Mouse (Mus musculus) hindbrain, postnatal 0 days (tissue): ENCODE measurements around the gene Zfp14. TPM values are rescaled to one million over a fixed set of nuclear protein-coding genes. Genes with fewer than 3 reads are reported as not detected.

Source experiments
- ATAC-seq: fragments of 200-750 bp; cut with Nextera tagmentation; 2 replicates; pipeline ENCODE4 v1.8.0; 2017; ENCODE audit warnings: mild to moderate bottlenecking, moderate TSS enrichment, moderate library complexity
- DNase-seq: peaks from one replicate; pipeline ENCODE4 v3.0.0-alpha.2; 2015; ENCODE audit warnings: low spot score
- H3K27ac ChIP-seq: fragments of 300-500 bp; sonication (generic); 2 replicates; pipeline ENCODE4 v1.5.1; 2014; ENCODE audit warnings: mild to moderate bottlenecking
- H3K27me3 ChIP-seq: fragments of 300-500 bp; sonication (generic); 2 replicates; pipeline ENCODE4 v1.6.1; 2014; ENCODE audit warnings: low read length, mixed read lengths; ENCODE audit not compliant: insufficient read depth
- H3K36me3 ChIP-seq: fragments of 300-500 bp; sonication (generic); 2 replicates; pipeline ENCODE4 v1.6.1; 2014; ENCODE audit warnings: low read length, mixed read lengths; ENCODE audit not compliant: insufficient read depth
- H3K4me1 ChIP-seq: fragments of 300-500 bp; sonication (generic); 2 replicates; pipeline ENCODE4 v1.6.1; 2014; ENCODE audit warnings: antibody characterized with exemption, low read length, mixed read lengths; ENCODE audit not compliant: insufficient read depth
- H3K4me2 ChIP-seq: fragments of 300-500 bp; sonication (generic); 2 replicates; pipeline ENCODE4 v1.6.1; 2014; ENCODE audit warnings: low read depth, mild to moderate bottlenecking, low read length, moderate library complexity, mixed read lengths
- H3K4me3 ChIP-seq: fragments of 300-500 bp; sonication (generic); 2 replicates; pipeline ENCODE4 v1.5.1; 2014; ENCODE audit warnings: low read length
- H3K9ac ChIP-seq: fragments of 300-500 bp; sonication (generic); replicated peaks from 2 replicates; pipeline ENCODE4 v1.6.1; 2014; ENCODE audit warnings: mild to moderate bottlenecking, low read length, moderate library complexity, mixed read lengths
- H3K9me3 ChIP-seq: fragments of 300-500 bp; sonication (generic); 2 replicates; pipeline ENCODE4 v1.6.1; 2016; ENCODE audit warnings: low read length, mixed read lengths
- CTCF ChIP-seq: IDR thresholded peaks from 2 replicates; pipeline ENCODE4 v1.5.1; 2016; ENCODE audit warnings: antibody characterized with exemption, control low read depth, low read depth
- WGBS: fragments of 180-500 bp; shearing (Covaris S2); extraction: QIAGEN DNeasy Blood & Tissue Kit; methylation state at CpG from one replicate; pipeline ENCODE4 v1.1.7; 2014; 5-methylcytosine and 5-hydroxymethylcytosine counted together
- microRNA-seq, 2 experiments: library from miRNA; unstranded; fragments of <30 nt; microRNA quantifications; one replicate each; pipeline ENCODE4; 2016
- polyA plus RNA-seq: library from polyadenylated mRNA; unstranded; fragments of >200 nt; fragmentation: Nextera tagmentation; extraction: Ambion mirVana; gene quantifications from 2 replicates; pipeline ENCODE4 v1.2.1, GENCODE M21; 2015
- total RNA-seq: library from RNA; depleted of rRNA; stranded (reverse); fragments of >200 nt; gene quantifications from 2 replicates; pipeline ENCODE4 v1.2.3, GENCODE M21; 2014; rRNA removed

Gene Zfp14
- total and polyA plus RNA-seq, 2 experiments from 2014 or later, result 5.9 to 8.4 TPM

GRCm38 (mm10) chr7:30000601-30001000, 50.6 kb downstream of the Zfp14 start:
- Histone ChIP-seq H3K36me3 (peaks cover 18% of the 10 kb centered on the region), H3K4me2 (no peak overlapping the region), H3K4me3 (no peak overlapping the region), H3K9ac (no peak overlapping the region), H3K9me3 (no peaks in the 10 kb centered on the region), H3K4me1 (no peaks in the 10 kb centered on the region), H3K27me3 (no peaks in the 10 kb centered on the region), H3K27ac (no peak overlapping the region)
- TF ChIP-seq CTCF, result no peak
- WGBS, result 87% methylated on average over 5 of the region's 5 CpGs
- DNase-seq (no peak), ATAC-seq (no peak)

- no peak for ATAC-seq
- Histone ChIP-seq H3K9ac (no peak overlapping the region), H3K4me1 (no peaks in the 10 kb centered on the region), H3K36me3 (peaks cover 22% of the 10 kb centered on the region), H3K9me3 (no peaks in the 10 kb centered on the region), H3K4me2 (no peak overlapping the region), H3K4me3 (no peak overlapping the region), H3K27me3 (no peaks in the 10 kb centered on the region), H3K27ac (no peak overlapping the region)
- no peak for DNase-seq
- 95% methylated on average over 8 of the region's 8 CpGs for WGBS
- no peak for TF ChIP-seq CTCF
These were observed 56.0 kb downstream of the Zfp14 start for GRCm38 (mm10) chr7:29995134-29995533.

- WGBS, result 89% methylated on average over 9 of the region's 9 CpGs
- no peak overlapping the region for H3K4me3 ChIP-seq
- ATAC-seq (no peak), DNase-seq (no peak)
- H3K9me3 ChIP-seq, result no peaks in the 10 kb centered on the region
- peaks cover 20% of the 10 kb centered on the region for H3K36me3 ChIP-seq
- H3K27me3 ChIP-seq, result no peaks in the 10 kb centered on the region
- no peak overlapping the region for H3K4me2 ChIP-seq
- H3K27ac ChIP-seq, result no peak overlapping the region
- no peak overlapping the region for H3K9ac ChIP-seq
- no peak for TF ChIP-seq CTCF
- no peaks in the 10 kb centered on the region for H3K4me1 ChIP-seq
These were observed 57.8 kb downstream of the Zfp14 start for GRCm38 (mm10) chr7:29993340-29993739.

- TF ChIP-seq CTCF, result no peak
- H3K9me3 ChIP-seq, result no peaks in the 10 kb centered on the region
- DNase-seq, result no peak
- no peak for ATAC-seq
- no peaks in the 10 kb centered on the region for H3K27me3 ChIP-seq
- 96% methylated on average over 8 of the region's 8 CpGs for WGBS
- no peaks in the 10 kb centered on the region for H3K4me1 ChIP-seq
- H3K36me3 ChIP-seq, result peaks cover 14% of the 10 kb centered on the region; the same call in 1 of the 2 replicates
- H3K27ac ChIP-seq, result no peak overlapping the region
- no peak overlapping the region for H3K9ac ChIP-seq
- H3K4me2 ChIP-seq, result no peak overlapping the region
- H3K4me3 ChIP-seq, result no peak overlapping the region
These were observed 58.5 kb downstream of the Zfp14 start for GRCm38 (mm10) chr7:29992698-29993097.

DNA sequence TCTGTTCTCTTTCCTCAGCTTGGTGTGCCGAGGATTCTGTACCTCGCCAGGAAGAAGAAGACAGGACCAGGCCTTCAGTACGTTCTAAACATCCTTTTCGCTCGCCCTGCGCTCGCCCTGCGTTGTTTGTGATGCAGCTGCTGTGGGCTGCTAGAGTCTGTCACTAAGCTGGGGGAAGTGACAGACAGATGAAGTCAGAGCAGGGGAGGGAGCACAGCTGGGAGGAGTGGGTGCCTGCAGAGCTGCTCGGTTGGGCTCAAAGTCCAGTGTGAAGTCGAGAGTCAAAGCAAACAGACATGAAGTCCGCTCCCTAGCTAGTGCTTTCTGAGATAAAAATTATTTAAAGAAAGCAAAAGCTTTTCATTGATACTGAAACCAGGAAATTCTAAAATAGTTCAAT, 62.1 kb downstream of the Zfp14 start:
- no peak for TF ChIP-seq CTCF
- no peak for ATAC-seq
- no peak for DNase-seq
- Histone ChIP-seq H3K4me2 (no peak overlapping the region), H3K27me3 (no peaks in the 10 kb centered on the region), H3K4me1 (no peaks in the 10 kb centered on the region), H3K9ac (no peak overlapping the region), H3K27ac (no peak overlapping the region), H3K36me3 (peaks cover 21% of the 10 kb centered on the region; the same call in 1 of the 2 replicates), H3K4me3 (no peak overlapping the region), H3K9me3 (no peaks in the 10 kb centered on the region)
- WGBS, result 92% methylated on average over 11 of the region's 11 CpGs

GRCm38 (mm10) chr7:29987551-29987950, 63.6 kb downstream of the Zfp14 start:
- Histone ChIP-seq H3K4me3 (no peak overlapping the region), H3K9ac (no peak overlapping the region), H3K4me1 (peaks cover 5% of the 10 kb centered on the region; the same call in 1 of the 2 replicates), H3K27me3 (no peaks in the 10 kb centered on the region), H3K4me2 (no peak overlapping the region), H3K36me3 (peaks cover 21% of the 10 kb centered on the region; the same call in 1 of the 2 replicates), H3K9me3 (no peaks in the 10 kb centered on the region), H3K27ac (no peak overlapping the region)
- ATAC-seq (no peak), DNase-seq (no peak)
- WGBS, result 92% methylated on average over 5 of the region's 5 CpGs
- no peak for TF ChIP-seq CTCF

Small RNA genes lying within 50 kb of the gene (microRNA-seq; reads per million reads assigned to microRNA genes)
- gene Gm23368, result 0 reads per million in 2 experiments

Other genes starting within 250 kb of the Zfp14 start
- 6.2 and 6.4 TPM in 2 replicates for gene Zfp790, start 235.3 kb downstream of the Zfp14 start, total RNA-seq
- gene Zfp790, start 235.3 kb downstream of the Zfp14 start, polyA plus RNA-seq, result 8.8 and 10.2 TPM in 2 replicates
- 5.3 and 7.4 TPM in 2 replicates for gene Zfp940, start 197.7 kb downstream of the Zfp14 start, total RNA-seq
- 8.6 and 10.3 TPM in 2 replicates for gene Zfp940, start 197.7 kb downstream of the Zfp14 start, polyA plus RNA-seq
- gene Zfp420, start 191.4 kb downstream of the Zfp14 start, total RNA-seq, result 14.7 and 17.8 TPM in 2 replicates
- gene Zfp420, start 191.4 kb downstream of the Zfp14 start, polyA plus RNA-seq, result 12.1 and 14.0 TPM in 2 replicates
- 16.1 and 16.8 TPM in 2 replicates for gene Zfp27, start 144.8 kb downstream of the Zfp14 start, total RNA-seq
- 6.9 and 7.8 TPM in 2 replicates for gene Zfp27, start 144.8 kb downstream of the Zfp14 start, polyA plus RNA-seq
- gene Zfp383, start 143.2 kb downstream of the Zfp14 start, total RNA-seq, result 5.8 and 6.6 TPM in 2 replicates
- 4.1 and 4.8 TPM in 2 replicates for gene Zfp383, start 143.2 kb downstream of the Zfp14 start, polyA plus RNA-seq
- 7.9 and 10.1 TPM in 2 replicates for gene Zfp74, start 97.3 kb downstream of the Zfp14 start, total RNA-seq
- 13.1 and 14.6 TPM in 2 replicates for gene Zfp74, start 97.3 kb downstream of the Zfp14 start, polyA plus RNA-seq
- gene Zfp568, start 67.4 kb downstream of the Zfp14 start, total RNA-seq, result 6.4 and 6.7 TPM in 2 replicates
- gene Zfp568, start 67.4 kb downstream of the Zfp14 start, polyA plus RNA-seq, result 2.8 and 3.5 TPM in 2 replicates
- gene Zfp82, start 21.5 kb upstream of the Zfp14 start, total RNA-seq, result 2.8 and 5.4 TPM in 2 replicates
- 4.0 and 4.2 TPM in 2 replicates for gene Zfp82, start 21.5 kb upstream of the Zfp14 start, polyA plus RNA-seq
- not detected in 2 replicates for gene Gm26920, start 39.0 kb upstream of the Zfp14 start, total RNA-seq
- gene Gm26920, start 39.0 kb upstream of the Zfp14 start, polyA plus RNA-seq, result 1.6 and 2.5 TPM in 2 replicates
- gene Zfp566, start 39.1 kb upstream of the Zfp14 start, total RNA-seq, result 2.3 and 2.8 TPM in 2 replicates
- 13.7 and 15.5 TPM in 2 replicates for gene Zfp566, start 39.1 kb upstream of the Zfp14 start, polyA plus RNA-seq
- gene Zfp260, start 43.4 kb upstream of the Zfp14 start, total RNA-seq, result 26.8 and 27.4 TPM in 2 replicates
- 47.7 and 49.4 TPM in 2 replicates for gene Zfp260, start 43.4 kb upstream of the Zfp14 start, polyA plus RNA-seq
- gene Zfp382, start 70.6 kb upstream of the Zfp14 start, total RNA-seq, result 7.5 and 12.7 TPM in 2 replicates
- 11.9 and 13.2 TPM in 2 replicates for gene Zfp382, start 70.6 kb upstream of the Zfp14 start, polyA plus RNA-seq
- 40.6 and 46.4 TPM in 2 replicates for gene Zfp146, start 118.4 kb upstream of the Zfp14 start, total RNA-seq
- gene Zfp146, start 118.4 kb upstream of the Zfp14 start, polyA plus RNA-seq, result 10.0 and 10.2 TPM in 2 replicates
- not detected in 2 replicates for gene Cox7a1, start 132.8 kb upstream of the Zfp14 start, total RNA-seq
- gene Cox7a1, start 132.8 kb upstream of the Zfp14 start, polyA plus RNA-seq, result 8.1 and 9.7 TPM in 2 replicates
- 289 and 322 TPM in 2 replicates for gene Capns1, start 147.4 kb upstream of the Zfp14 start, total RNA-seq
- gene Capns1, start 147.4 kb upstream of the Zfp14 start, polyA plus RNA-seq, result 83.8 and 84.6 TPM in 2 replicates
- 65.9 and 98.4 TPM in 2 replicates for gene Polr2i, start 180.6 kb upstream of the Zfp14 start, total RNA-seq
- gene Polr2i, start 180.6 kb upstream of the Zfp14 start, polyA plus RNA-seq, result 177 and 189 TPM in 2 replicates
- 123 and 129 TPM in 2 replicates for gene Tbcb, start 180.9 kb upstream of the Zfp14 start, total RNA-seq
- gene Tbcb, start 180.9 kb upstream of the Zfp14 start, polyA plus RNA-seq, result 466 and 473 TPM in 2 replicates
- not detected in 2 replicates for gene Ovol3, start 184.3 kb upstream of the Zfp14 start, total RNA-seq
- not detected in 2 replicates for gene Ovol3, start 184.3 kb upstream of the Zfp14 start, polyA plus RNA-seq
- 1.0 TPM in 1 of 2 replicates, not detected in the other for gene Thap8, start 228.7 kb upstream of the Zfp14 start, total RNA-seq
- 0.52 and 0.76 TPM in 2 replicates for gene Thap8, start 228.7 kb upstream of the Zfp14 start, polyA plus RNA-seq
- gene Wdr62, start 229.0 kb upstream of the Zfp14 start, total RNA-seq, result 4.3 and 7.0 TPM in 2 replicates
- gene Wdr62, start 229.0 kb upstream of the Zfp14 start, polyA plus RNA-seq, result 3.7 and 4.0 TPM in 2 replicates
- 144 and 172 TPM in 2 replicates for gene Clip3, start 240.3 kb upstream of the Zfp14 start, total RNA-seq
- 106 and 118 TPM in 2 replicates for gene Clip3, start 240.3 kb upstream of the Zfp14 start, polyA plus RNA-seq